Mouse (Mus musculus) thymus, adult 2 months (tissue): ENCODE data around the gene Zfp513.

Experiments
- CTCF ChIP-seq: fragments of 200-500 bp; IDR thresholded peaks from 2 replicates; pipeline ENCODE4 v1.5.1; 2012; ENCODE audit warnings: mild to moderate bottlenecking, control low read depth, low read length, moderate library complexity, borderline replicate concordance; ENCODE audit not compliant: control insufficient read depth, poor library complexity, insufficient read depth; ENCODE audit errors: extremely low read depth
- POLR2A ChIP-seq: fragments of 200-500 bp; IDR thresholded peaks from 2 replicates; pipeline ENCODE4 v1.6.1; 2012; ENCODE audit warnings: mild to moderate bottlenecking, low read length, control low read depth, moderate library complexity; ENCODE audit not compliant: control insufficient read depth, poor library complexity, insufficient read depth; ENCODE audit errors: extremely low read depth

DNA sequence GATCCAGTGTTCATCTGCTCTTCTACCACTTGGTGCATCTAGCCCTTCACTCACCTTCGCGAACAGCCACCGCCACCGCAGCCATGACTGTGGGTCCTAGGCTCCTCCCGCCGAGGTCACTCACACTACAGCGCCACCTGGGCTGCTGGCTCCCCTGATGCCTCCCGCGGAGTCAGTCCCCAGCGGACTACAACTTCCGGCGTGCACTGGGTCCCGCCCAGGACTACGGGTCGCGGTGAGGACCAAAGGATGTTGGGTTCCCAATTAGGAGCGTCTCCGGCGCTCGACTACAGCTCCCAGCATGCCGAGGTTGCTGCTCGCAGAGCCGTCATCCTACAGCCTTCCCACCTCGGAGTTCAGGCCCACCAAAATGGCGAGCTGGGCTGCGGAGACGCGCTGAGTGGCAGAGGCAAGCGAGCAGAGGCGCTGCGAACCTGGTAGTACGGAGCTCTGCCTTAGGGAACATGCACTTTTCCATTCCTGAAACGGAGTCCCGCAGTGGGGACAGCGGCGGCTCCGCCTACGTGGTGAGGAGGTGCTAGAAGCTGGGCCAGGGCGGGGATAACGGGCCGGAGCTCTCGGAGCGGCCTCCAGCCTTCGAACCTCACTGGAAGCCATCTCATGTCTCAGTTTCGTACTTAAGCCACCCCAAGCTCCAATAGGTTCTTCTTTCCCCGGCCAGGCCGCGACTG lies 9.0 kb downstream of the Zfp513 start, which contains the start of the genes Snx17 and Eif2b4:
- TF ChIP-seq CTCF, result peak; percentile 60; the same call in 1 of the 2 replicates
- TF ChIP-seq POLR2A, result peak; percentile 76
